Mouse (Mus musculus) embryonic facial prominence, embryonic 10.5 days (tissue): ENCODE measurements at regions not wholly inside any gene's neighbourhood (a gene's known extent, or its start where the extent isn't known, plus 50 kb on each side); places are given as distances from the start of the nearest gene placed in this dataset.

Experiments
- DNase-seq: peaks from one replicate; pipeline ENCODE4 v3.0.0-alpha.2; 2017; ENCODE audit warnings: low spot score
- H3K27ac ChIP-seq: fragments of 300-500 bp; sonication (generic); replicated peaks from 2 replicates; pipeline ENCODE4 v1.5.1; 2016; ENCODE audit warnings: mild to moderate bottlenecking
- H3K27me3 ChIP-seq: fragments of 300-500 bp; sonication (generic); replicated peaks from 2 replicates; pipeline ENCODE4 v1.6.1; 2016; ENCODE audit warnings: low read depth, mild to moderate bottlenecking; ENCODE audit not compliant: poor library complexity, severe bottlenecking
- H3K36me3 ChIP-seq: fragments of 300-500 bp; sonication (generic); replicated peaks from 2 replicates; pipeline ENCODE4 v1.6.1; 2016; ENCODE audit warnings: mild to moderate bottlenecking, moderate library complexity
- H3K4me1 ChIP-seq: fragments of 300-500 bp; sonication (generic); 2 replicates; pipeline ENCODE4 v1.6.1; 2016
- H3K4me3 ChIP-seq: fragments of 300-500 bp; sonication (generic); 2 replicates; pipeline ENCODE4 v1.5.1; 2016; ENCODE audit warnings: mild to moderate bottlenecking, moderate library complexity
- H3K9me3 ChIP-seq: fragments of 300-500 bp; sonication (generic); 2 replicates; pipeline ENCODE4 v1.6.1; 2016; ENCODE audit warnings: mild to moderate bottlenecking
- WGBS: fragments of 180-500 bp; shearing (Covaris S2); methylation state at CpG from one replicate; pipeline ENCODE4 v1.1.7; 2016; 5-methylcytosine and 5-hydroxymethylcytosine counted together

- Histone ChIP-seq H3K9me3 (no peaks in the 10 kb centered on the region), H3K4me1 (peaks cover 5% of the 10 kb centered on the region; the same call in 1 of the 2 replicates)
- no peak for DNase-seq
Measured at GRCm38 (mm10) chr3:139780054-139780453, 574.6 kb downstream of the Stpg2 start.

GRCm38 (mm10) chr3:139783406-139783805, 577.9 kb downstream of the Stpg2 start:
- no peak for DNase-seq
- 61% methylated on average over 3 of the region's 3 CpGs for WGBS
- H3K27ac ChIP-seq: no peak overlapping the region
- H3K36me3 ChIP-seq: no peaks in the 10 kb centered on the region
- H3K9me3 ChIP-seq: no peaks in the 10 kb centered on the region
- no peaks in the 10 kb centered on the region for H3K27me3 ChIP-seq
- no peak overlapping the region for H3K4me3 ChIP-seq
- H3K4me1 ChIP-seq: peaks cover 5% of the 10 kb centered on the region; the same call in 1 of the 2 replicates

More at GRCm38 (mm10) chr3:139780054-139780453, 574.6 kb downstream of the Stpg2 start:
- WGBS: 80% methylated on average over 6 of the region's 6 CpGs
- no peaks in the 10 kb centered on the region for H3K36me3 ChIP-seq
- no peak overlapping the region for H3K4me3 ChIP-seq
- H3K27me3 ChIP-seq: no peaks in the 10 kb centered on the region
- no peak overlapping the region; the same call in 1 of the 2 replicates for H3K27ac ChIP-seq

- Histone ChIP-seq H3K4me1 (no peaks in the 10 kb centered on the region), H3K4me3 (no peak overlapping the region), H3K36me3 (no peaks in the 10 kb centered on the region), H3K27ac (no peak overlapping the region), H3K9me3 (no peaks in the 10 kb centered on the region), H3K27me3 (no peaks in the 10 kb centered on the region)
- WGBS: 90% methylated on average over 1 of the region's 1 CpGs
- DNase-seq: no peak
Measured at GRCm38 (mm10) chr3:139786510-139786909, 581.0 kb downstream of the Stpg2 start.

- Histone ChIP-seq H3K36me3 (no peaks in the 10 kb centered on the region), H3K27me3 (no peaks in the 10 kb centered on the region), H3K27ac (no peak overlapping the region), H3K4me3 (no peak overlapping the region), H3K4me1 (no peaks in the 10 kb centered on the region), H3K9me3 (no peaks in the 10 kb centered on the region)
- DNase-seq: no peak
- 81% methylated on average over 2 of the region's 2 CpGs for WGBS
Measured at GRCm38 (mm10) chr3:139788854-139789253, 583.4 kb downstream of the Stpg2 start.

- Histone ChIP-seq H3K4me3 (no peak overlapping the region), H3K27ac (no peak overlapping the region)
- 82% methylated on average over 1 of the region's 1 CpGs for WGBS
Measured at GRCm38 (mm10) chr3:139796685-139797084, 591.2 kb downstream of the Stpg2 start.

GRCm38 (mm10) chr3:139799059-139799458, 593.6 kb downstream of the Stpg2 start:
- WGBS: 91% methylated on average over 2 of the region's 2 CpGs
- Histone ChIP-seq H3K4me3 (no peak overlapping the region), H3K9me3 (no peaks in the 10 kb centered on the region), H3K4me1 (no peaks in the 10 kb centered on the region), H3K36me3 (no peaks in the 10 kb centered on the region), H3K27ac (no peak overlapping the region), H3K27me3 (no peaks in the 10 kb centered on the region)
- DNase-seq: no peak

More at GRCm38 (mm10) chr3:139796685-139797084, 591.2 kb downstream of the Stpg2 start:
- Histone ChIP-seq H3K9me3 (no peaks in the 10 kb centered on the region), H3K27me3 (no peaks in the 10 kb centered on the region), H3K36me3 (no peaks in the 10 kb centered on the region), H3K4me1 (no peaks in the 10 kb centered on the region)
- no peak for DNase-seq

GRCm38 (mm10) chr3:139802716-139803710, 597.5 kb downstream of the Stpg2 start:
- H3K27ac ChIP-seq: no peak overlapping the region
- H3K27me3 ChIP-seq: no peaks in the 10 kb centered on the region
- no peak overlapping the region for H3K4me3 ChIP-seq
- H3K9me3 ChIP-seq: no peaks in the 10 kb centered on the region
- no peaks in the 10 kb centered on the region for H3K36me3 ChIP-seq
- H3K4me1 ChIP-seq: no peaks in the 10 kb centered on the region
- no peak for DNase-seq
- WGBS: 69% methylated on average over 7 of the region's 7 CpGs

GRCm38 (mm10) chr3:139828014-139828413, 622.5 kb downstream of the Stpg2 start:
- H3K36me3 ChIP-seq: no peaks in the 10 kb centered on the region
- no peaks in the 10 kb centered on the region for H3K4me1 ChIP-seq
- 86% methylated on average over 10 of the region's 10 CpGs for WGBS
- H3K27ac ChIP-seq: no peak overlapping the region
- no peaks in the 10 kb centered on the region for H3K9me3 ChIP-seq
- no peak for DNase-seq
- no peaks in the 10 kb centered on the region for H3K27me3 ChIP-seq
- no peak overlapping the region for H3K4me3 ChIP-seq

- DNase-seq: no peak
- H3K27me3 ChIP-seq: no peaks in the 10 kb centered on the region
- no peaks in the 10 kb centered on the region for H3K4me1 ChIP-seq
- no peak overlapping the region for H3K27ac ChIP-seq
- H3K4me3 ChIP-seq: no peak overlapping the region
- no peaks in the 10 kb centered on the region for H3K36me3 ChIP-seq
- H3K9me3 ChIP-seq: no peaks in the 10 kb centered on the region
- 82% methylated on average over 2 of the region's 2 CpGs for WGBS
Measured at GRCm38 (mm10) chr3:139828581-139828980, 623.1 kb downstream of the Stpg2 start.

- 90% methylated on average over 5 of the region's 5 CpGs for WGBS
- Histone ChIP-seq H3K27me3 (no peaks in the 10 kb centered on the region), H3K9me3 (no peaks in the 10 kb centered on the region), H3K4me1 (no peaks in the 10 kb centered on the region), H3K27ac (no peak overlapping the region), H3K36me3 (no peaks in the 10 kb centered on the region), H3K4me3 (no peak overlapping the region)
- no peak for DNase-seq
Measured at GRCm38 (mm10) chr3:139832599-139832998, 627.1 kb downstream of the Stpg2 start.

GRCm38 (mm10) chr3:139842015-139842414, 636.5 kb downstream of the Stpg2 start:
- Histone ChIP-seq H3K27me3 (no peaks in the 10 kb centered on the region), H3K4me1 (no peaks in the 10 kb centered on the region), H3K27ac (no peak overlapping the region), H3K36me3 (no peaks in the 10 kb centered on the region), H3K4me3 (no peak overlapping the region), H3K9me3 (no peaks in the 10 kb centered on the region)
- no peak for DNase-seq
- 94% methylated on average over 3 of the region's 3 CpGs for WGBS

- no peak for DNase-seq
- Histone ChIP-seq H3K4me3 (no peak overlapping the region), H3K9me3 (no peaks in the 10 kb centered on the region), H3K27me3 (no peaks in the 10 kb centered on the region), H3K36me3 (no peaks in the 10 kb centered on the region), H3K27ac (no peak overlapping the region), H3K4me1 (no peaks in the 10 kb centered on the region)
- WGBS: 90% methylated on average over 5 of the region's 5 CpGs
Measured at GRCm38 (mm10) chr3:139842988-139843605, 637.6 kb downstream of the Stpg2 start.

- Histone ChIP-seq H3K4me1 (no peaks in the 10 kb centered on the region), H3K9me3 (no peaks in the 10 kb centered on the region), H3K36me3 (no peaks in the 10 kb centered on the region), H3K27ac (no peak overlapping the region), H3K4me3 (no peak overlapping the region), H3K27me3 (no peaks in the 10 kb centered on the region)
- no peak for DNase-seq
- 82% methylated on average over 3 of the region's 3 CpGs for WGBS
Measured at GRCm38 (mm10) chr3:139844443-139844842, 638.9 kb downstream of the Stpg2 start.
